Mouse (Mus musculus): ENCODE data around the gene Syne2. TPM values are rescaled to one million over a fixed set of nuclear protein-coding genes. Genes with fewer than 3 reads are reported as not detected.

Gene Syne2
- polyA plus RNA-seq, 1 experiment from 2014 or later = 41.4 TPM

GRCm38 (mm10) chr12:76047921-76048320 is 230.0 kb downstream of the Syne2 start:
- no peaks in the 10 kb centered on the region for H3K9me3 ChIP-seq (replicated peaks; ENCODE audit: control insufficient read depth, low read length, poor library complexity, severe bottlenecking)
- no peaks in the 10 kb centered on the region for H3K4me1 ChIP-seq (ENCODE audit: control insufficient read depth, insufficient read depth, low read length)
- H3K27ac ChIP-seq (ENCODE audit: low read length) = no peak overlapping the region
- no peaks in the 10 kb centered on the region for H3K36me3 ChIP-seq (ENCODE audit: control insufficient read depth, insufficient read depth, low read length)
- H3K4me3 ChIP-seq (ENCODE audit: low read depth, low read length) = no peak overlapping the region
- H3K27me3 ChIP-seq (ENCODE audit: control insufficient read depth, insufficient read depth, low read depth, low read length) = no peaks in the 10 kb centered on the region
- no peak overlapping the region for H3K4me2 ChIP-seq (ENCODE audit: low read length)
- WGBS = 88% methylated on average over 3 of the region's 3 CpGs
- ATAC-seq = no peak
- H3K9ac ChIP-seq (ENCODE audit: low read depth, low read length) = no peak overlapping the region

DNA sequence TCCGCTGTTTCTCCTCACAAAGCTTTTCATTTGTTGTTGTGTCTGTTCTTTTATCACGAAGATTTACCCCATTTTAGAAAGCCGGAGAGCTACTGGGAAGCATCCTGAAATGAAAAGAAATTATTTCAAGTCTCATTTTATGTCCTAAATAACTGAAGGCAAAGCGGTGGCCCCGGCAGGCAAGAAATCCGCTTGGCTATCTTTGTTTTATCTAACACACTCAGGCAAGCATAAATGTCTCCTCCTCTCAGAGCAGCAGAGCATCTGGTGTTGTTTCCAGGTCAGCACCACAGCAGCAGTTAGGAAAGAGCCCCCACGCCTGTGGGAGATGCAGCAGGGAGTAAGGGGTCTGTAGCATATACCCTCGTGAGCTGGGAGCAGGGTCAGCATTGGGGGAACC is 230.7 kb downstream of the Syne2 start:
- WGBS = 84% methylated on average over 8 of the region's 8 CpGs
- no peak overlapping the region for H3K4me3 ChIP-seq (ENCODE audit: low read depth, low read length)
- H3K27ac ChIP-seq (ENCODE audit: low read length) = peak overlapping the region; percentile 11; the same call in 1 of the 2 replicates
- no peaks in the 10 kb centered on the region for H3K9me3 ChIP-seq (replicated peaks; ENCODE audit: control insufficient read depth, low read length, poor library complexity, severe bottlenecking)
- H3K4me2 ChIP-seq (ENCODE audit: low read length) = no peak overlapping the region
- no peak overlapping the region for H3K9ac ChIP-seq (ENCODE audit: low read depth, low read length)
- no peaks in the 10 kb centered on the region for H3K27me3 ChIP-seq (ENCODE audit: control insufficient read depth, insufficient read depth, low read depth, low read length)
- H3K4me1 ChIP-seq (ENCODE audit: control insufficient read depth, insufficient read depth, low read length) = no peaks in the 10 kb centered on the region
- no peaks in the 10 kb centered on the region for H3K36me3 ChIP-seq (ENCODE audit: control insufficient read depth, insufficient read depth, low read length)
- ATAC-seq = no peak

- H3K4me3 ChIP-seq (ENCODE audit: low read depth, low read length) = no peak overlapping the region
- no peaks in the 10 kb centered on the region for H3K9me3 ChIP-seq (replicated peaks; ENCODE audit: control insufficient read depth, low read length, poor library complexity, severe bottlenecking)
- WGBS = 74% methylated on average over 5 of the region's 5 CpGs
- no peak for ATAC-seq
- H3K9ac ChIP-seq (ENCODE audit: low read depth, low read length) = no peak overlapping the region
- no peaks in the 10 kb centered on the region for H3K27me3 ChIP-seq (ENCODE audit: control insufficient read depth, insufficient read depth, low read depth, low read length)
- H3K4me1 ChIP-seq (ENCODE audit: control insufficient read depth, insufficient read depth, low read length) = no peaks in the 10 kb centered on the region
- H3K36me3 ChIP-seq (ENCODE audit: control insufficient read depth, insufficient read depth, low read length) = no peaks in the 10 kb centered on the region
- no peak overlapping the region for H3K4me2 ChIP-seq (ENCODE audit: low read length)
- H3K27ac ChIP-seq (ENCODE audit: low read length) = no peak overlapping the region
Measured at GRCm38 (mm10) chr12:76049343-76049742, 231.4 kb downstream of the Syne2 start.

DNA sequence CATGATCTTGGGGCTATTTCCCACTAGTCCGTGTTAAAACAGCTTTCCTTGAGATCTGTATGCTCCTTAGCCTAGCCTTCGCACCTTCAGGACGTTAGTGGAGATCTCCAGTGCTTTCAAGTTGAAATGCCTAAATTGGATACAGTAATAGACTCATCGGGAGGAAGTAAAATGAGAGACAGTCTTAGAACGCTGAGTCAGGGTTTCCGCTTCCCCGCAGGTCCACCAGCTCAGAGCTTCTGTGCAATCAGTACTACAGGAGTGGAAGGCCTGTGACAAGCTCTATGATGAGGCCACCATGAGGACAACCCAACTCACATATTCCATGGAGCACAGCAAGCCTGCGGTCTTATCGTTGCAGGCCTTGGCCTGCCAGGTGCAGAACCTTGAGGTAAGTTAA is 233.9 kb downstream of the Syne2 start:
- Histone ChIP-seq H3K4me3 (ENCODE audit: low read depth, low read length) (no peak overlapping the region), H3K4me2 (ENCODE audit: low read length) (no peak overlapping the region), H3K27me3 (ENCODE audit: control insufficient read depth, insufficient read depth, low read depth, low read length) (no peaks in the 10 kb centered on the region), H3K9ac (ENCODE audit: low read depth, low read length) (no peak overlapping the region), H3K4me1 (ENCODE audit: control insufficient read depth, insufficient read depth, low read length) (no peaks in the 10 kb centered on the region), H3K36me3 (ENCODE audit: control insufficient read depth, insufficient read depth, low read length) (peaks cover 6% of the 10 kb centered on the region), H3K9me3 (replicated peaks; ENCODE audit: control insufficient read depth, low read length, poor library complexity, severe bottlenecking) (no peaks in the 10 kb centered on the region), H3K27ac (ENCODE audit: low read length) (no peak overlapping the region)
- 93% methylated on average over 9 of the region's 9 CpGs for WGBS
- no peak for ATAC-seq

DNA sequence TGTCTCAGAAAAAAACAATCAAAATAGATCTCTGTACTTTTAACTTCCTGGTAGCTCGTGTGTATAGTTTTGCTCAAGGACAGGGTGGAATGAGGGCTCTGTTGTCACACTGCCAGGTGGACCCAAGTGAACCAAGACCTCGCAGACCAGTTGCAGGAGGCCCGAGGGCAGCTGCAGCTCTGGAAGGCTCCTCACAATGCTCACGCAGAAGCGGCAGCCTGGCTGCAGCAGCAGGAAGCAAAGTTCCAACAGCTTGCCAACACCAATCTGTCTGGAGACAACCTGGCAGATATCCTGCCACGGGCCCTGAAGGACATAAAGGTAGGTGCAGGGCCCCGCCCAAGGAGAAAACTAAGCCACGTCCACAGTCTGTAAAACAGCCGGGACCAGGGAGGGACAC is 236.7 kb downstream of the Syne2 start:
- H3K4me3 ChIP-seq (ENCODE audit: low read depth, low read length) = no peak overlapping the region
- H3K9me3 ChIP-seq (replicated peaks; ENCODE audit: control insufficient read depth, low read length, poor library complexity, severe bottlenecking) = no peaks in the 10 kb centered on the region
- no peaks in the 10 kb centered on the region for H3K27me3 ChIP-seq (ENCODE audit: control insufficient read depth, insufficient read depth, low read depth, low read length)
- peaks cover 6% of the 10 kb centered on the region for H3K36me3 ChIP-seq (ENCODE audit: control insufficient read depth, insufficient read depth, low read length)
- 94% methylated on average over 9 of the region's 9 CpGs for WGBS
- no peak for ATAC-seq
- no peak overlapping the region for H3K4me2 ChIP-seq (ENCODE audit: low read length)
- H3K9ac ChIP-seq (ENCODE audit: low read depth, low read length) = no peak overlapping the region
- no peak overlapping the region for H3K27ac ChIP-seq (ENCODE audit: low read length)
- no peaks in the 10 kb centered on the region for H3K4me1 ChIP-seq (ENCODE audit: control insufficient read depth, insufficient read depth, low read length)

GRCm38 (mm10) chr12:76063001-76063400 is 245.1 kb downstream of the Syne2 start:
- H3K9ac ChIP-seq (ENCODE audit: low read depth, low read length) = no peak overlapping the region
- 96% methylated on average over 4 of the region's 4 CpGs for WGBS
- H3K27me3 ChIP-seq (ENCODE audit: control insufficient read depth, insufficient read depth, low read depth, low read length) = no peaks in the 10 kb centered on the region
- no peak for ATAC-seq
- H3K9me3 ChIP-seq (replicated peaks; ENCODE audit: control insufficient read depth, low read length, poor library complexity, severe bottlenecking) = no peaks in the 10 kb centered on the region
- H3K36me3 ChIP-seq (ENCODE audit: control insufficient read depth, insufficient read depth, low read length) = 0 out of 2 replicates have a peak, but pooled peaks cover 3% of the 10 kb centered on the region
- no peak overlapping the region for H3K4me3 ChIP-seq (ENCODE audit: low read depth, low read length)
- no peak overlapping the region for H3K27ac ChIP-seq (ENCODE audit: low read length)
- no peak overlapping the region for H3K4me2 ChIP-seq (ENCODE audit: low read length)
- no peaks in the 10 kb centered on the region for H3K4me1 ChIP-seq (ENCODE audit: control insufficient read depth, insufficient read depth, low read length)

- 0 out of 2 replicates have a peak, but pooled peaks cover 3% of the 10 kb centered on the region for H3K36me3 ChIP-seq (ENCODE audit: control insufficient read depth, insufficient read depth, low read length)
- no peak overlapping the region for H3K4me3 ChIP-seq (ENCODE audit: low read depth, low read length)
- no peak overlapping the region for H3K4me2 ChIP-seq (ENCODE audit: low read length)
- no peak overlapping the region for H3K27ac ChIP-seq (ENCODE audit: low read length)
- H3K4me1 ChIP-seq (ENCODE audit: control insufficient read depth, insufficient read depth, low read length) = peaks cover 3% of the 10 kb centered on the region
- no peaks in the 10 kb centered on the region for H3K27me3 ChIP-seq (ENCODE audit: control insufficient read depth, insufficient read depth, low read depth, low read length)
- H3K9me3 ChIP-seq (replicated peaks; ENCODE audit: control insufficient read depth, low read length, poor library complexity, severe bottlenecking) = no peaks in the 10 kb centered on the region
- H3K9ac ChIP-seq (ENCODE audit: low read depth, low read length) = no peak overlapping the region
- no peak for ATAC-seq
- WGBS = 90% methylated on average over 5 of the region's 5 CpGs
Measured at GRCm38 (mm10) chr12:76070386-76070785, 252.5 kb downstream of the Syne2 start.

- Histone ChIP-seq H3K4me3 (ENCODE audit: low read depth, low read length) (no peak overlapping the region), H3K4me1 (ENCODE audit: control insufficient read depth, insufficient read depth, low read length) (peaks cover 3% of the 10 kb centered on the region), H3K4me2 (ENCODE audit: low read length) (peak overlapping the region; percentile 12; the same call in 1 of the 2 replicates), H3K27me3 (ENCODE audit: control insufficient read depth, insufficient read depth, low read depth, low read length) (no peaks in the 10 kb centered on the region), H3K9me3 (replicated peaks; ENCODE audit: control insufficient read depth, low read length, poor library complexity, severe bottlenecking) (no peaks in the 10 kb centered on the region), H3K27ac (ENCODE audit: low read length) (no peak overlapping the region; the same call in 1 of the 2 replicates), H3K36me3 (ENCODE audit: control insufficient read depth, insufficient read depth, low read length) (no peaks in the 10 kb centered on the region), H3K9ac (ENCODE audit: low read depth, low read length) (peak overlapping the region; percentile 11; the same call in 1 of the 2 replicates)
- ATAC-seq = no peak
- 11% methylated on average over 19 of the region's 19 CpGs for WGBS
Measured at GRCm38 (mm10) chr12:76071935-76072849, 254.3 kb downstream of the Syne2 start.

DNA sequence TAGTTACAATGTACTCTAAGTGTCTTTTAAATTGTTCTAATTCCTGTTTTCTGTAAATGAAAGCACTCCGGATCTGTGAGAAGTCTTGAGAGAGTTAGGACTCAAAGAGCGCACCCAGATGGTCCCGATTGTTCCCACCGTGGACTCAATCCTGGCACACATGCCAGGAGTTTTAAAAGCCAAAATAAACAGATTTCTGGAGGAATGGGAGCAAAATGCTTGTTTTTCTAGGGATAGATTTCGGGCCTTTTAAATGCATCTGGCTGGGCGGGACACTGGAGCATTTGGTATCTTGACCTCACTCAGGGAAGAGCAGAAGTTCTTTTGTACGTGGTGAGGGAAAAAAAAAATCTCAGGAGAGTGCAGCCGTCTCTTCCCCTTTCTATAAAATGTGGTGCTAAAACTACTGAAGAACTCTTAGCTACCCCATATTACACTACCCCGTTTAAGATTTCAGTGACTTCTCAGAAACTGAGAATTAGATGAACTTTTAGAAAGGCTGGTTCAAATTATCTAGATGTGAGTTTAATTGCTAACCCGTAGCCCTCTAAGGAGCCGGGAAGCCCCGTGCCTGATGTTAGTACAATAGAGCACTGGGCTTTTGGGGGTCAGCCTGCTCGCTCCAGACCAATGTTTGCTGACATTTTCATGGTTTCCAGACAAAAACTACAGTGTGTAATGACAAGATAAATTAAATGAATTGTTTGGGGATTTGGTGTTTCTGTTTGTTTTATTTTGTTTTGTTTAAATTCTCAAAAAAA is 255.3 kb downstream of the Syne2 start:
- Histone ChIP-seq H3K9ac (ENCODE audit: low read depth, low read length) (no peak overlapping the region), H3K4me3 (ENCODE audit: low read depth, low read length) (no peak overlapping the region), H3K36me3 (ENCODE audit: control insufficient read depth, insufficient read depth, low read length) (no peaks in the 10 kb centered on the region), H3K9me3 (replicated peaks; ENCODE audit: control insufficient read depth, low read length, poor library complexity, severe bottlenecking) (no peaks in the 10 kb centered on the region), H3K4me1 (ENCODE audit: control insufficient read depth, insufficient read depth, low read length) (peaks cover 3% of the 10 kb centered on the region), H3K27me3 (ENCODE audit: control insufficient read depth, insufficient read depth, low read depth, low read length) (no peaks in the 10 kb centered on the region), H3K4me2 (ENCODE audit: low read length) (no peak overlapping the region), H3K27ac (ENCODE audit: low read length) (no peak overlapping the region)
- WGBS = 16% methylated on average over 13 of the region's 13 CpGs
- ATAC-seq = no peak
